Mouse (Mus musculus) erythroblast, embryonic 14.5 days (primary cell): Measurements from ENCODE around the gene Kdm8. TPM values are rescaled to one million over a fixed set of nuclear protein-coding genes. Genes with fewer than 3 reads are reported as not detected.

ENCODE experiments used
- H3K27me3 ChIP-seq: 2 replicates; pipeline ENCODE4 v1.6.1; 2012; ENCODE audit warnings: inconsistent platforms; ENCODE audit not compliant: control insufficient read depth
- H3K36me3 ChIP-seq: 2 replicates; pipeline ENCODE4 v1.6.1; 2012; ENCODE audit warnings: mild to moderate bottlenecking, inconsistent platforms; ENCODE audit not compliant: control insufficient read depth
- H3K4me1 ChIP-seq: 2 replicates; pipeline ENCODE4 v1.6.1; 2012; ENCODE audit warnings: inconsistent platforms; ENCODE audit not compliant: control insufficient read depth
- H3K4me3 ChIP-seq: replicated peaks from 2 replicates; pipeline ENCODE3; 2012; ENCODE audit warnings: moderate library complexity, mild to moderate bottlenecking, inconsistent platforms
- H3K9me3 ChIP-seq: 2 replicates; pipeline ENCODE4 v1.6.1; 2012; ENCODE audit warnings: low read length, inconsistent platforms, mixed read lengths; ENCODE audit not compliant: control insufficient read depth
- GATA1 ChIP-seq: IDR thresholded peaks from 2 replicates; pipeline ENCODE4 v1.6.1; 2012; ENCODE audit warnings: low read length, inconsistent platforms, mixed read lengths
- TAL1 ChIP-seq: IDR thresholded peaks from 3 replicates; pipeline ENCODE4 v1.6.1; 2012; ENCODE audit warnings: low read length, inconsistent platforms, mixed read lengths
- polyA plus RNA-seq: library from polyadenylated mRNA; stranded (reverse); fragments of >175 nt; gene quantifications from 2 replicates; pipeline ENCODE4 v1.2.3, GENCODE M21; 2012

Kdm8 gene
- polyA plus RNA-seq, 1 experiment: 0.23 TPM

DNA sequence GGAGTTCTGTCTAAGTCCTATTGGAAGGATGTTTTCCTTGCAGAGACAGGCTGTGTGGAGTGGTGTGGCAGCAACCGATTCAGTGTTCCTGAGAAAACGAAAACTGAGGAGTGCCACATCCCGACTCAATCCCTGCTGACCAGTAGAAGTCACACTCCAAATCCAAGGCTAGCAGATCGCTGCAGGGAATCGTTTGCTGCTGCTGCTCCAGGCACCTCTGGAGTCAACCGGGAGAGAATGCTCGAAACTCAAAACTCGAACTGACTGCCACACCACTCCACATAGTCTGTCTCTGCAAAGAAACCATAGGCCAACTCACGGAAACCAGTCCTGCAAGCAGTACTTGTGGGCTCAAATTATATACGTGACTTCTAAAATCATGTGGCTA lies 406 bp upstream of the Kdm8 start:
- H3K9me3 ChIP-seq: peaks cover 10% of the 10 kb centered on the region
- no peak for TF ChIP-seq TAL1
- TF ChIP-seq GATA1: no peak
- peaks cover 57% of the 10 kb centered on the region for H3K4me1 ChIP-seq
- peak overlapping the region; percentile 79 for H3K4me3 ChIP-seq
- H3K27me3 ChIP-seq: no peaks in the 10 kb centered on the region
- peaks cover 16% of the 10 kb centered on the region for H3K36me3 ChIP-seq

DNA sequence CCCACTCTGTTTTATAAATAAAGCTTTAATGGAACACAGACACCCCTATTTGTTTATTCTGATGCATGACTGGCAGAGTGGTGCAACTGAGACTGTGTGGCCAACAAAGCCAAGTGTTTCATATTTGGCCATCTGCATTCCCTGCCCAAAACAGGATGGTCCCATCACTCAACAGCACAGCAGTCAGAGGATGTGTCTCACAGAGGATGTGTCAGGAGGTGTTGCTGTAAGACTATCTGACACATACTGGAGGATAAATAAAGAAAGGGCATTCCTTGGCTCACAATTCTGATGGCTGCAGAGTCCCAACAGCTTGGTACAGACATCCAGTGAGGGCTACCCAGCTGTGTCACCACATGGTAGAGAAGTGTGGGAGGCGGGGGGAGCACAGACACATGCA lies 6.2 kb downstream of the Kdm8 start:
- TF ChIP-seq GATA1 (no peak), TAL1 (no peak)
- H3K36me3 ChIP-seq: peaks cover 70% of the 10 kb centered on the region
- H3K4me1 ChIP-seq: peaks cover 33% of the 10 kb centered on the region
- H3K27me3 ChIP-seq: no peaks in the 10 kb centered on the region
- H3K4me3 ChIP-seq: no peak overlapping the region
- H3K9me3 ChIP-seq: peaks cover 5% of the 10 kb centered on the region; the same call in 1 of the 2 replicates

DNA sequence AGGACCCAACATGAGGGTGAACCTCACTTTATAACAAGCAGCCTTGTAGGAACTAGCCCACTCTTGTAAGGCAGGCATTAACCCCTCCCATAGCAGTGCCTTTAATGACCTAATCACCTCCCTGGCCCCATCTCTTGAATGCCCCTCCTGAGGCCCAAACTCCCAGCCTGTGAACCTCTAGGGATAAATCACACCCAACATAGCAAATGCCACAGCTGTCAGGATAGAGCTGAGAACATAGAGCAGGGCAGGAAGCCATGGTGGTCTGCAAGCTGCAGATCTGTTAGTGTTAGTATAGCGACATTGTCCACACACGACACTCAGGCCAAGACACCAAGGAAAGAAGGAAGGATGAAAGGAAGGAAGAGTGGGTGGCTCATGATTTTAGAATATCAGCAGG lies 6.6 kb downstream of the Kdm8 start:
- Histone ChIP-seq H3K27me3 (no peaks in the 10 kb centered on the region), H3K4me3 (no peak overlapping the region), H3K4me1 (peaks cover 29% of the 10 kb centered on the region), H3K36me3 (peaks cover 72% of the 10 kb centered on the region), H3K9me3 (peaks cover 5% of the 10 kb centered on the region; the same call in 1 of the 2 replicates)
- TF ChIP-seq GATA1 (no peak), TAL1 (no peak)

DNA sequence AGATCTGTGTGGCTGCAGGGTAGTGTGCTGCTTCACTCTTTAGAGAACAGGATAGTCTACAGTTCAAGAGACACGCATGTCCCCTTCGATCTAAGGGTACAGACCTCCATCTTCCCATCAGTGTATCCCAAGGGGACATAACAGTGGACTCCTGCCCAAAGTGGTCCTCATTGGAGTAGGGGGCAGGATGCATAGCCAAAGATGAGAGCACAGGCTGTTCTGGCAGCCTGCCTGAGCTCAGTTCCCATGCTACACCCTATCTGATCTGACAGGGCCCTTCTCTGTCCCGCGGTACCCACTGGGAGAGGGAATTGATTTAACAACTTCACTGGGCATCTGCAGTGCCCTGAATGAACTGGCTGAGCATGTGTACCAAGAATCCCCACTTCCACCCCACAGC lies 9.2 kb downstream of the Kdm8 start:
- Histone ChIP-seq H3K27me3 (no peaks in the 10 kb centered on the region), H3K4me3 (no peak overlapping the region), H3K9me3 (no peaks in the 10 kb centered on the region), H3K36me3 (peaks cover 80% of the 10 kb centered on the region), H3K4me1 (peaks cover 16% of the 10 kb centered on the region)
- TF ChIP-seq GATA1 (no peak), TAL1 (no peak)

DNA sequence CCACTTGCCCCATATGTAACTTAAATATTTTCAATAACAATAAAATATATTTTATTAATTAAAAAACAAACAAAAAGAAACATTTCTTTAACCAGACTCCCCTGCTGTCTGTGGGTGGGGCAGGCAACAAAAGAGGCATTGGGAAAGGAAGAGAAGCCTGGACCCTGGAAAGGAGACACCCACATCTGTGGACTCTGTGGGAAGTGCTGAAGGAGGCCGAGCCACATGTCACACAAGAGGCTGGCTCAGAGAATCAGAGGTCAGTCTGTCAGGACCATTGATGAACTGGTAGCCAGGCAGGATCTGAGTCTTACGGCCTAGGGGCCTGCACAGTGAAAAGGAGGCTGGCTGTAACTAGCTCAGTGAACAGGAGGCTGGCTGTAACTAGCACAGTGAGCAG lies 17.7 kb downstream of the Kdm8 start:
- TF ChIP-seq GATA1 (no peak), TAL1 (no peak)
- H3K4me1 ChIP-seq: no peaks in the 10 kb centered on the region
- H3K9me3 ChIP-seq: no peaks in the 10 kb centered on the region
- H3K4me3 ChIP-seq: no peak overlapping the region
- H3K27me3 ChIP-seq: no peaks in the 10 kb centered on the region
- H3K36me3 ChIP-seq: peaks cover 68% of the 10 kb centered on the region

DNA sequence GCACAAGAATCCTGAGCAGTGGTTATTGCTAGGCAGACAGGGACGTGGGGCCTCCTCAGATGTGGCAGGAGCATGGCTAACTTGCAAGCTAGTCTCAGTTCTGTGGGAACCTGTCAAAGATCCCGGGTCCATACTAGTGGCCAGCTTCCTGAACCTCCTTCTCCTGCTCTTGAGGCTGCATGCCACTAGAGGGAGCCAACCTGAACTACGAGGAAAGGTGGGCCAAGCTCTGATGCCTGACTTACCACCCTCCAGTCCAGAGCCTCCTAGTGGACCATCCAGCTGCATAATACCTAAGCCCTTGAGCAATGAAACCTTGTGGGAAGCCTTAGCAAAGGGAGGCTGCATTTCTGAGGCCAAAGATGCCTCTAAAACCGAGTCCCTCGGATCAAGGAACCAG lies 25.5 kb downstream of the Kdm8 start:
- peaks cover 92% of the 10 kb centered on the region for H3K36me3 ChIP-seq
- H3K4me3 ChIP-seq: no peak overlapping the region
- H3K9me3 ChIP-seq: no peaks in the 10 kb centered on the region
- TF ChIP-seq TAL1 (no peak), GATA1 (no peak)
- H3K4me1 ChIP-seq: peaks cover 57% of the 10 kb centered on the region
- no peaks in the 10 kb centered on the region for H3K27me3 ChIP-seq

DNA sequence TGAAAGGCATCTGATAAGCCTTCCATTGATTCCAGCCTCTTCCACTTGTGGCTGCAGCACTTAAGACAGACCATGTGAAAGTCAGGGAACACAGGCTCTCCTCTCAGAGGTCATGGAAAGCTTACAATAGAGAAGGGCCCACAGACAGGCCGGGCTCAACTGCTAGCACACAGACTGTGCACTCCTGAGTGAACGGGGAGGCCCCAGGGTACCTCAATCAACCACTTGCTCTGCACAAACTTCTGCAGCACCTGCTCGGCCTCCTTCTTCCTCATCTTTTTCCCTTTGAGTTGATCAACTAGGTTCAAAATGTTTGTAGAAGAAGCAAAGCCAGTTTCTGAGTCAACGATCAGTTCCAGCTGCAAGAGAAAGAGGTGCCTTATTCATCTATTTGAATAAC lies 26.4 kb downstream of the Kdm8 start:
- peaks cover 92% of the 10 kb centered on the region for H3K36me3 ChIP-seq
- H3K9me3 ChIP-seq: no peaks in the 10 kb centered on the region
- peaks cover 67% of the 10 kb centered on the region for H3K4me1 ChIP-seq
- no peaks in the 10 kb centered on the region for H3K27me3 ChIP-seq
- TF ChIP-seq TAL1 (no peak), GATA1 (no peak)
- H3K4me3 ChIP-seq: no peak overlapping the region

DNA sequence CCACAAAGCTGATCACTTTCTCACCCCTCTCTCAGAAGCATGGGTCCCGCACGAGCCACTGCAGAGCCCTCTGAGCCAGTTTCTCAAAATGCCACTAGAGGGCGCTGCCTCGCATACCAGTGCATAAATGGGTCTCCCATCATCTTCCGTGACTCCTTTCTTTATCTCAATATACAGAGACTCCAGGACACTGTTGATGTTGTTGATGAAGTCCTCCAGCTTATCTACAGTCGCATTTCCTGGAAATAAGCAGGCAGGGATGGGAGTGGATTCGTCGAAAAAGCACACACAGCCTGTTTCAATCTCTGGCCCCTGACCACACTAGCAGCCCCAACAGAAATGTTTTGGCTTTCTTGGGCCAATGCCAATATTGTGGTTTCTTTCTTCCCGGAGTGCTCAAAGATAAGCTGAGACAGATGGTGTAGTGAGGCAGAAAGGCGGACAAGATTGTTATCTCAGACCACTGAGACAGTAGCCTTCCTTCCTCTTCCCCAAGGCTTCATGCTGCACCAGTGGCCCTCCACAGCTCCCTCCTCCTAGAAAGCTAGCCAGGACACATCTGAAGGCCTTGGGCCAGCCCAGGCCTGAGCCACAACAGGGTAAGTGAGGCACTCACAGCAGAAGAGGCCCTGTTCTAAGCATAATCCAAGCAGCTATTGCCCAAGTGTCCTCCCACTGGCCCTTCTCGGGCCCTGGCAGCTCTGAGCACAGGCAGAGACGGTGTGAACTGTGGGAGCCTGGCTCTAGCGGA lies 27.7 kb downstream of the Kdm8 start:
- Histone ChIP-seq H3K27me3 (no peaks in the 10 kb centered on the region), H3K4me3 (peak overlapping the region; percentile 44), H3K4me1 (peaks cover 76% of the 10 kb centered on the region), H3K9me3 (no peaks in the 10 kb centered on the region), H3K36me3 (peaks cover 92% of the 10 kb centered on the region)
- peak; percentile 63 for TF ChIP-seq TAL1
- TF ChIP-seq GATA1: peak; percentile 67

DNA sequence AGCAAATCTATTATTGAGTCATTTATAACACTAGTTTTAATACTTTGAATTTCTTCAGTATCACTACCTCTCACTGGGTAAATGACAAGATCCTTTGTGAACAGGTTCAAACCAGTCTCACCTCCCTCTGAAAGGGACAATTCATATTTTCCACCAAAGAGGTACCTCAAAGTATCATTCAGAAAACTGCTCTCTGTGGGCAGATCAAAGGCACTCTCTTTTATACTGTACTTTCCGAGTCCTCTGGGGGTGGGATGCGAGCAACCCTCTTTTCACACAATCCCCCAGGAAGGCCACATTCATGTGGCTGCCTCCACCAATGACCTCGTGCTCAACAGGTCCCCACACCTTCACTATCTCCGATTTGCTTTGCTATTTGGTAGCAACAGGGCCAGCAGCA lies 30.1 kb downstream of the Kdm8 start:
- peaks cover 91% of the 10 kb centered on the region for H3K36me3 ChIP-seq
- TF ChIP-seq TAL1 (no peak), GATA1 (no peak)
- no peak overlapping the region for H3K4me3 ChIP-seq
- no peaks in the 10 kb centered on the region; the same call in 1 of the 2 replicates for H3K9me3 ChIP-seq
- H3K27me3 ChIP-seq: no peaks in the 10 kb centered on the region
- peaks cover 89% of the 10 kb centered on the region for H3K4me1 ChIP-seq
